8 mouse cellular contexts compared by ENCODE assay signal in the genomic region with DNA sequence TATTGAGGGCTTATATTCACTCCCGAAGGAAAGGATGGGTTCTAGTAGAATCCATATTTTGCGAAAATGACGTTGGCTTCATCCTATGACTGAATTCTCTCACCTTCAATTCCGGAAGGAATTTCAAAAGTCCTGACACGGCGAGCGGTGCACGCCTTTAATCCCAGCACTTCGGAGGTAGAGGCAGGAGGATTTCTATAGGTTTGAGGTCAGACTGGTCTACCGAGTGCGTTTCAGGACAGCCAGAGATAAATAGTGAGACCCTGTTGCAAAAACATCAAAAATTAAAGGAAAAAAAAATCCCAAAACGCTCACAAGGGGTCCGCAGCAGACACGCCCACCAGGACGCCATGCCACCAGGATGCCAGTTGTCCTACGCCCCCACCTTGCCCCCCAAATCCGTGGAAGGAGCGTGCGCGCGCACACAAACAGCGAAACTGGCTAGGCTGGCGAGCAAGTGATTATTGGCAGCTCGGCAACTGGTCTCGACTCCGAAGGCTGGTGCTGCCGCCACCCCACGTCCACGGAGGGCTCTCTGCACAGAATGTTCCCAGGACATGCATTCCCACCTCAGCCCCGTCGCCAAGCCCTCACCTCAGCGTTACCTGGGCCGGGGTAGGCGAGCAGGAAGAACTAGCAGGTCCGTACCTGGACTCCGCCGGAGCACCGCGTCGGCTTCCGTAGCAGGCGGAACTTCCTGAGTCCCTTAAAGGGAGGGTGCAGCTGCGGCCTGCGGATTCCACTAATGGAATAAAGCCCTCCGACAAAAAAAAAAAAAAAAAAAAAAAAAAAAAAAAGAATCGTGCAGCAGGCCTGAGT. TPM values are rescaled to one million over a fixed set of nuclear protein-coding genes. Genes with fewer than 3 reads are reported as not detected.
A peak's percentile ranks its signal among the peaks of the same experiment; 100 is the strongest.
DNase-seq lines count a peak whose midpoint lies in the region; ATAC-seq and TF ChIP-seq lines count a peak whose summit lies in the region.

A gene (minus strand): TSS at position 683 of the 819 bp plus-strand sequence.

- no peak for TF ChIP-seq POLR2A in bone marrow macrophage, adult 2 months (IDR thresholded peaks at IDR 0.05; ENCODE audit: borderline replicate concordance, low read depth, low read length)
- TF ChIP-seq POLR2A in embryonic fibroblast, embryonic 13.5 days (IDR thresholded peaks at IDR 0.05; ENCODE audit: low read depth, low read length) = peak; percentile 69

- no peaks in the 10 kb centered on the region for H3K9me3 ChIP-seq in kidney, embryonic 15.5 days (replicated peaks)

- H3K4me3 ChIP-seq in bone marrow macrophage, adult 2 months (ENCODE audit: insufficient read depth, low read length) = peak within 1 kb of the TSS; percentile 73
- H3K4me3 ChIP-seq in embryonic fibroblast, embryonic 13.5 days (ENCODE audit: insufficient read depth, low read length) = peak within 1 kb of the TSS; percentile 98
- H3K4me3 ChIP-seq in kidney, embryonic 15.5 days (replicated peaks) = peak within 1 kb of the TSS; percentile 98

- peak within 1 kb of the TSS; percentile 85 for H3K9ac ChIP-seq in kidney, embryonic 15.5 days

- peak; percentile 85 for ATAC-seq in kidney, embryonic 15.5 days (replicated peaks; ENCODE audit: low FRiP score)
- peak; percentile 85 for ATAC-seq in monocyte, adult 5-6 weeks (replicated peaks; ENCODE audit: insufficient number of reproducible peaks, low FRiP score, low TSS enrichment, poor library complexity, severe bottlenecking)

- no peak within 1 kb of the TSS for H3K27ac ChIP-seq in bone marrow macrophage, adult 2 months (ENCODE audit: insufficient read depth, low read depth, low read length)
- H3K27ac ChIP-seq in embryonic fibroblast, embryonic 13.5 days (ENCODE audit: insufficient read depth, low read length) = 0 out of 2 replicates have a peak within 1 kb of the TSS, but pooled peaks have one; percentile 16
- H3K27ac ChIP-seq in kidney, embryonic 15.5 days = peak within 1 kb of the TSS; percentile 75

- peak; percentile 93 for DNase-seq in A20 (ENCODE audit: low read depth, low spot score)
- peak; percentile 77 to 80 for DNase-seq in heart, adult 9 months (ENCODE audit: low spot score in 2 of 2)
- DNase-seq in liver = peak; percentile 86
- DNase-seq in spleen, postnatal 4 days (ENCODE audit: low spot score in 2 of 2) = peak; percentile 74 to 87

- no peaks in the 10 kb centered on the region for H3K27me3 ChIP-seq in kidney, embryonic 15.5 days

- H3K4me2 ChIP-seq in kidney, embryonic 15.5 days = peak within 1 kb of the TSS; percentile 68

- H3K4me1 ChIP-seq in bone marrow macrophage, adult 2 months (ENCODE audit: control insufficient read depth, insufficient read depth, low read length) = peaks cover 7% of the 10 kb centered on the region
- peaks cover 2% of the 10 kb centered on the region; the same call in 1 of the 2 replicates for H3K4me1 ChIP-seq in embryonic fibroblast, embryonic 13.5 days (ENCODE audit: control insufficient read depth, insufficient read depth, low read length)
- peaks cover 10% of the 10 kb centered on the region for H3K4me1 ChIP-seq in kidney, embryonic 15.5 days

- H3K36me3 ChIP-seq in kidney, embryonic 15.5 days = peaks cover 23% of the 10 kb centered on the region

- 2% methylated on average over 46 of the region's 46 CpGs for WGBS in kidney, embryonic 15.5 days

- TF ChIP-seq CTCF in bone marrow macrophage, adult 2 months (IDR thresholded peaks at IDR 0.05; ENCODE audit: low read depth, low read length) = no peak
- TF ChIP-seq CTCF in embryonic fibroblast, embryonic 13.5 days (IDR thresholded peaks at IDR 0.05; ENCODE audit: borderline replicate concordance, insufficient read depth, low read length) = no peak

RNA-seq across cellular contexts. Expression of the gene that starts here (rescaled TPM):
- 15.5 and 19.6 TPM in 2 replicates for polyA plus RNA-seq in bone marrow macrophage, adult 2 months (2012; ENCODE audit: insufficient read depth, insufficient read length, missing spikeins)
- 10.2 and 10.4 TPM in 2 replicates for polyA plus RNA-seq in embryonic fibroblast, embryonic 13.5 days (2011; ENCODE audit: insufficient read length, low read depth, missing spikeins)
- polyA plus RNA-seq in kidney, embryonic 15.5 days (2015; fragmentation: Nextera tagmentation; extraction: Ambion mirVana) = 24.8 and 25.0 TPM in 2 replicates
- total RNA-seq in monocyte, adult 5-6 weeks (2017) = 8.6 to 31.9 TPM (median 11.4 TPM) in 3 replicates
